Mouse (Mus musculus): ENCODE results near the gene Dera. TPM values are rescaled to one million over a fixed set of nuclear protein-coding genes. Genes with fewer than 3 reads are reported as not detected.

The Dera gene
- polyA plus RNA-seq, 1 experiment from 2014 or later = 13.7 TPM

DNA sequence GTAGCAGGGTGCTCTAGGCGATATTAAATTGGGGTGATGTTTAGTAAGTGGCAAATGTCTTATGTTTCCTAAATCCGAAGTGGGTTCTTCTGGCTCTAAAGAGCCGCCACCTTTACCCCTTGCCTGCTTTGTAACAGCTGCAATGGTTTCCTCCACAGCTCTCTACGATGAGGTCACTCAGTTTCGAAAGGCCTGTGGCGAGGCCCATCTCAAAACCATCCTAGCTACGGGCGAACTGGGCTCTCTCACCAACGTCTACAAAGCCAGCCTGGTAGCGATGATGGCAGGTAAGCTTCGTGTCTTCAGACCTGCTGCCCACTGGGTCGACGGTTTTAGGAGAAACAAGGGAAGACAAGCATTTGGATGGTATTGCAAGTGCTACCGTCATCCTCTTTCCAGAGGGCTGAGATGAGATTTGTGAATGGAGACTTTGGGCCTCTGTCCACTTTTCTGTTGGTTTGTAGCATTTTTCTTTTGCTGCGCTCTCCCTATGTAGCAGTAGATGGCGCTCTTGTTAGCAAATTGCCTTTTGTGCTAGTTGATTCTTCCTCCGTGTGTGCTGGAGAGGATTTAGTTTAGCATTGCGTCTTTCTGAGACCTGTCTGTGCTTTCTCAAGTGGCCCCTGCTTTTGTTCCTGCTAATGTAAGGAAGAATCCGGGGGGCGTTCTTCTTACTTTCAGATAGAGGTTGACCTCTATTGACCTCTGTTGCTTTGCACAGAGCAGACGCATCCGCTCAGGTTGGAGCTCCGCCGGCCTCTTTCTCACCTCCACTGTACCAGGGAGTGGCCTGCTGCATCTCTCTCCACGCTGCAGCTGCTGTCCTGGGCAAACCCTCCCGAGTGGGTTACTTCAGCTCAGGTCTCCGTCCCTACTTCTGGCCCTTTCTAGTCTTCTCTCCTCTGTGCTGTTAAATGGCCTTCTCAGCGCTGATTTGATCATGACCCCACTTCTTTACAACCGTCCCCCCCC is 42.5 kb downstream of the Dera start:
- Histone ChIP-seq H3K4me3 (ENCODE audit: low read length) (no peak overlapping the region), H3K27me3 (replicated peaks; ENCODE audit: control insufficient read depth, insufficient read depth, low read length) (no peaks in the 10 kb centered on the region), H3K36me3 (ENCODE audit: control insufficient read depth, insufficient read depth, low read length) (0 out of 2 replicates have a peak, but pooled peaks cover 2% of the 10 kb centered on the region), H3K27ac (ENCODE audit: low read depth, low read length) (no peak overlapping the region), H3K9me3 (ENCODE audit: control insufficient read depth, low read length) (peaks cover 7% of the 10 kb centered on the region), H3K4me2 (ENCODE audit: low read length) (no peak overlapping the region), H3K4me1 (ENCODE audit: control insufficient read depth, insufficient read depth, low read depth, low read length) (no peaks in the 10 kb centered on the region), H3K9ac (ENCODE audit: low read depth, low read length) (no peak overlapping the region)
- 75% methylated on average over 29 of the region's 29 CpGs for WGBS
- ATAC-seq = peak; percentile 77

DNA sequence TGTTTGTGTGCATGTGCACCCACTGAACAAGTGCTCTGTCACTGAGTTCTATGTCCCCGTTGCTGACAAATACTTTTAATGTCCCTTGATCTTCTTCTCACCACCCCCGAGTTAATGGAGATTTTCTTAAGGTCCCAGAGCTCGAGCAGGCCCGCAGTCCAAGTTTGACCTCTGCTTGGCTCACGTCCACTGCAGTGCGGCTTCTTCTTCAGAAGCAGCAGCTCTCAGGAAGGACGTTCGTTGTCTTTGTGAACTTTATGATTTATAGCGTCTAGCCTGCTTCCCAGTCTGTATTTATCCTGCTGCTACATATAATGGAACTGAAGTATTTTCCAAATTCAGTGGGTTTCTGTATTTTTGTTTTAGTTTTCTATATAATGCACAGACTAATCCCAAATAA is 44.9 kb downstream of the Dera start:
- Histone ChIP-seq H3K9ac (ENCODE audit: low read depth, low read length) (no peak overlapping the region), H3K36me3 (ENCODE audit: control insufficient read depth, insufficient read depth, low read length) (0 out of 2 replicates have a peak, but pooled peaks cover 2% of the 10 kb centered on the region), H3K4me3 (ENCODE audit: low read length) (no peak overlapping the region), H3K9me3 (ENCODE audit: control insufficient read depth, low read length) (peaks cover 7% of the 10 kb centered on the region), H3K27ac (ENCODE audit: low read depth, low read length) (no peak overlapping the region), H3K4me1 (ENCODE audit: control insufficient read depth, insufficient read depth, low read depth, low read length) (no peaks in the 10 kb centered on the region), H3K4me2 (ENCODE audit: low read length) (no peak overlapping the region), H3K27me3 (replicated peaks; ENCODE audit: control insufficient read depth, insufficient read depth, low read length) (no peaks in the 10 kb centered on the region)
- no peak for ATAC-seq
- WGBS = 91% methylated on average over 9 of the region's 9 CpGs

DNA sequence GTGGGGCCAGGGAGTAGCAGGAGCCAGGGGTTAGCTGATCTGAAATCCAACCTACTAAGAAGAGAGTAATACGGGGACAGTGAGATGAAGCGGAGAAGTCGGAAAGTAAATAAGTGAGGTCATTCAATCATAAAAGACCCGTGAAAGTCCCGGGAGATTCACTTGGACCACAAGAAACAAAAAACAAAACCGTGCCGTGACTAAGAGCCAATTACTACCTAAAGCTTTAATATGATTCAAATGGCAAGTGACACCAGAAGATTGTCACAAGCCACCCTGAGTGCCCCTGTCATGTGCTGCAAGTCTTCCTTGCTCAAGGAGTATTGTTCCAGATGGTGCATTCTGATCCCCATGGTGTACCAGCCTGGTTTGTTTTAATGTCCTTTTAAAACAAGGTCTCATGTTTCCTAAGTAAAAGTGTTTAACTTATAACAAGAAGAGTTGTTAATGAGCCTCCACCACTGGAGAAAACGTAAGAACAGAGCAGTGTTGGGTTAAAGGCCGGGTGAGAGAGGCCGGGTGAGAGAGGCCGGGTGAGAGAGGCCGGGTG is 49.2 kb downstream of the Dera start:
- Histone ChIP-seq H3K27me3 (replicated peaks; ENCODE audit: control insufficient read depth, insufficient read depth, low read length) (no peaks in the 10 kb centered on the region), H3K4me3 (ENCODE audit: low read length) (no peak overlapping the region), H3K36me3 (ENCODE audit: control insufficient read depth, insufficient read depth, low read length) (0 out of 2 replicates have a peak, but pooled peaks cover 2% of the 10 kb centered on the region), H3K4me1 (ENCODE audit: control insufficient read depth, insufficient read depth, low read depth, low read length) (no peaks in the 10 kb centered on the region), H3K4me2 (ENCODE audit: low read length) (no peak overlapping the region), H3K9ac (ENCODE audit: low read depth, low read length) (no peak overlapping the region), H3K9me3 (ENCODE audit: control insufficient read depth, low read length) (peaks cover 10% of the 10 kb centered on the region), H3K27ac (ENCODE audit: low read depth, low read length) (no peak overlapping the region)
- no peak for ATAC-seq
- 79% methylated on average over 12 of the region's 12 CpGs for WGBS

DNA sequence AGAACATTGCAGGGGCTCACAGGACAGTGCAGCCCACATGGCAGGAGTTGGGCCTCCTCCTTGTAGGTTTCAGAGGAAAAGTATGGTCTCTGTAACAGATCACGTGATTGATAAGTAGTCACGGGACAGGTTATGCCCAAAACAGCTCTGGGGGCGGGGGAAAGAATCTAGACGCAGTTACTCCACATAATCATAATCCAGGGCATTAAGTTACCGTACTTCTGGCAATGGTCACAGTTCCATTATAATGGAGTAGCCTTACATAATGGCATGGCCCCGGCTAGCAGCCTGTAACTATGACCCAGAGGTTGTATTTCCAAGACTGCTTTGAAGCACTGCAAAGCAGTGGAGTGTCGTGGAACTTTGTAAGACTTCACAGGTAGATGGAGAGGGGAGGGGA is 49.8 kb downstream of the Dera start:
- Histone ChIP-seq H3K27ac (ENCODE audit: low read depth, low read length) (no peak overlapping the region), H3K4me1 (ENCODE audit: control insufficient read depth, insufficient read depth, low read depth, low read length) (no peaks in the 10 kb centered on the region), H3K36me3 (ENCODE audit: control insufficient read depth, insufficient read depth, low read length) (0 out of 2 replicates have a peak, but pooled peaks cover 2% of the 10 kb centered on the region), H3K9me3 (ENCODE audit: control insufficient read depth, low read length) (peaks cover 10% of the 10 kb centered on the region), H3K9ac (ENCODE audit: low read depth, low read length) (no peak overlapping the region), H3K4me2 (ENCODE audit: low read length) (no peak overlapping the region), H3K4me3 (ENCODE audit: low read length) (no peak overlapping the region), H3K27me3 (replicated peaks; ENCODE audit: control insufficient read depth, insufficient read depth, low read length) (no peaks in the 10 kb centered on the region)
- 91% methylated on average over 7 of the region's 7 CpGs for WGBS
- no peak for ATAC-seq

DNA sequence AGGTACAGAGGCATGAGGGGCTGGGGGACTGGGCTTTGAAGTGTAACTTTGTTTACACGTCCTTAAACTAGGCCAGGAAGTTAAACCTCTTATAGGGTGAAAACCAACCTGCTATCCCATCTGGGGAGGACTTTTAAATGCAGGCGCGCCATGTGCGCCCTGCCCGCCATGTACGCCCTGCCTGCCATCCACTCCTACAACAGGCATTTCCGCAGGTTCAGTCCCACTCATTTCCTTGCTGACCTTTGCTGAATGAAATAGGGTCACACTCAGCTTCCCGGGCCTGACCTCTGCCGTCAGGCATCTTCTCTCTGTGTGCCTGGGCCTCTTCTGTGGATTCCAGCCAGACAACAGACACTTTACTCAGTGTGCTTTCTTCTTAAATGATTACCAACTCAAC is 50.3 kb downstream of the Dera start:
- Histone ChIP-seq H3K36me3 (ENCODE audit: control insufficient read depth, insufficient read depth, low read length) (0 out of 2 replicates have a peak, but pooled peaks cover 2% of the 10 kb centered on the region), H3K27me3 (replicated peaks; ENCODE audit: control insufficient read depth, insufficient read depth, low read length) (no peaks in the 10 kb centered on the region), H3K9me3 (ENCODE audit: control insufficient read depth, low read length) (peaks cover 10% of the 10 kb centered on the region), H3K4me2 (ENCODE audit: low read length) (no peak overlapping the region), H3K27ac (ENCODE audit: low read depth, low read length) (no peak overlapping the region), H3K4me3 (ENCODE audit: low read length) (no peak overlapping the region), H3K9ac (ENCODE audit: low read depth, low read length) (no peak overlapping the region), H3K4me1 (ENCODE audit: control insufficient read depth, insufficient read depth, low read depth, low read length) (no peaks in the 10 kb centered on the region)
- 68% methylated on average over 9 of the region's 9 CpGs for WGBS
- no peak for ATAC-seq

DNA sequence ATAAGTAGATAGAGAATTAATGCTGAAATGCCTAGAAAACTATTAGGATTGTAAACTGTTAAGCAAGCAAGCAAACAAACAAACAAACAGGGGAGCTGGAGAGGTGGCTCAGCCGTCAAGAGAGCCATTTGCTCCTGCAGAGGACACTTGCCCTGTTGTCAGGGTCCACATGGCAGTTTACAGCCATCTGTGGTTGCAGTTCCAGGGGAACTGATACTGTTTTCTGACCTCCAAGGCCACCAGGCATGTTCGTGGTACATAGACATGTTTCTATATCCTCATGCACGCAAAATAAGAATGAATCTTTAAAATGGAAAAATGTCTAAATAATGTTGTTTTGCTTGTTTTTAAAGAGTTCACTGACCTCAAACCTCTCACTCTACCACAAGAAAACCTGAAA is 52.0 kb downstream of the Dera start:
- Histone ChIP-seq H3K4me1 (ENCODE audit: control insufficient read depth, insufficient read depth, low read depth, low read length) (no peaks in the 10 kb centered on the region), H3K9ac (ENCODE audit: low read depth, low read length) (no peak overlapping the region), H3K36me3 (ENCODE audit: control insufficient read depth, insufficient read depth, low read length) (no peaks in the 10 kb centered on the region), H3K4me3 (ENCODE audit: low read length) (no peak overlapping the region), H3K27me3 (replicated peaks; ENCODE audit: control insufficient read depth, insufficient read depth, low read length) (no peaks in the 10 kb centered on the region), H3K27ac (ENCODE audit: low read depth, low read length) (no peak overlapping the region), H3K4me2 (ENCODE audit: low read length) (no peak overlapping the region), H3K9me3 (ENCODE audit: control insufficient read depth, low read length) (peaks cover 4% of the 10 kb centered on the region; the same call in 1 of the 2 replicates)
- WGBS = 98% methylated on average over 3 of the region's 3 CpGs
- no peak for ATAC-seq

DNA sequence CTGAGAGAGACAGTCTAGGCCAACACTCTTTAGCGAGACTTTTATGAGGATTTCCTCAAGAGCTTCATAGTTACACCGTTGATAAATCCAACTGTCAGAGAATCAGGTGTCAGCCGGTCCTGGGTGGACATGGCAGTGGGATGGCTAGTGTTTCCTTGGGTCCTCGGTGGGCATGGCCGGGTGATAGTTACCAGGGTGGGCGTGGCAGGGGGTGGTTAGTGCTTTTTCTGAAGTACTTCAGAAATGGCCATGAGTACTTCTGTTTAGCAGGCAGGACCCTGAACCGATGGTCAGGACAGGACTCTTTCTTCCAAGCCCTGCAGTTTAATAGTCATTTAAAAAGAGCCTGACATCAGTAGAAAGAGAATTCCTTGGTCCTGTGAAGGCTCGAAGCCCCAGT is 52.5 kb downstream of the Dera start:
- no peak for ATAC-seq

DNA sequence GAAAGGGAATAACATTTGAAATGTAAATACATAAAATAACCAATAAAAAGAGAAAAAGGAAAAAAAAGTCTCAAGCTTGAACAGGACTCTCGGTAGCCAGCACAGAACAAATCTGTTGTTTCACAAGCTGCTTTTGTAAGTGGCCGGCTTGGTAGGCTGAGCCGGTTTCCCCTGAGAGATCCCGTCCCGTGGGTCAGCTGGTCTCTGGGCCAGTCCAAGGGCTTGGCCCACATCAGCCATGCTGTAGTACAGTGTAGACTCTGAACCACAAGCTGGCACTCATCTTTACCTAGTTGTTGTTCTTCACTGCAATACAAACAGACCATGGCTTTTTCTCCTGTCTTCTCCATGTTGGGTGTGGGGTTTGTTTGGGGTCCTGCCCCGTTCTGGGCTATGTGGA is 53.0 kb downstream of the Dera start:
- 94% methylated on average over 6 of the region's 6 CpGs for WGBS
- H3K36me3 ChIP-seq (ENCODE audit: control insufficient read depth, insufficient read depth, low read length) = no peaks in the 10 kb centered on the region
- ATAC-seq = no peak
- H3K9me3 ChIP-seq (ENCODE audit: control insufficient read depth, low read length) = peaks cover 4% of the 10 kb centered on the region; the same call in 1 of the 2 replicates
- no peak overlapping the region for H3K27ac ChIP-seq (ENCODE audit: low read depth, low read length)
- H3K4me1 ChIP-seq (ENCODE audit: control insufficient read depth, insufficient read depth, low read depth, low read length) = no peaks in the 10 kb centered on the region
- H3K4me3 ChIP-seq (ENCODE audit: low read length) = no peak overlapping the region
- H3K27me3 ChIP-seq (replicated peaks; ENCODE audit: control insufficient read depth, insufficient read depth, low read length) = no peaks in the 10 kb centered on the region
- H3K9ac ChIP-seq (ENCODE audit: low read depth, low read length) = no peak overlapping the region
- H3K4me2 ChIP-seq (ENCODE audit: low read length) = no peak overlapping the region

More for the DNA sequence above, 52.5 kb downstream of the Dera start:
- WGBS = 96% methylated on average over 8 of the region's 8 CpGs
- Histone ChIP-seq H3K9me3 (ENCODE audit: control insufficient read depth, low read length) (peaks cover 4% of the 10 kb centered on the region; the same call in 1 of the 2 replicates), H3K4me3 (ENCODE audit: low read length) (no peak overlapping the region), H3K27me3 (replicated peaks; ENCODE audit: control insufficient read depth, insufficient read depth, low read length) (no peaks in the 10 kb centered on the region), H3K4me2 (ENCODE audit: low read length) (no peak overlapping the region), H3K4me1 (ENCODE audit: control insufficient read depth, insufficient read depth, low read depth, low read length) (no peaks in the 10 kb centered on the region), H3K9ac (ENCODE audit: low read depth, low read length) (no peak overlapping the region), H3K36me3 (ENCODE audit: control insufficient read depth, insufficient read depth, low read length) (no peaks in the 10 kb centered on the region), H3K27ac (ENCODE audit: low read depth, low read length) (no peak overlapping the region)

DNA sequence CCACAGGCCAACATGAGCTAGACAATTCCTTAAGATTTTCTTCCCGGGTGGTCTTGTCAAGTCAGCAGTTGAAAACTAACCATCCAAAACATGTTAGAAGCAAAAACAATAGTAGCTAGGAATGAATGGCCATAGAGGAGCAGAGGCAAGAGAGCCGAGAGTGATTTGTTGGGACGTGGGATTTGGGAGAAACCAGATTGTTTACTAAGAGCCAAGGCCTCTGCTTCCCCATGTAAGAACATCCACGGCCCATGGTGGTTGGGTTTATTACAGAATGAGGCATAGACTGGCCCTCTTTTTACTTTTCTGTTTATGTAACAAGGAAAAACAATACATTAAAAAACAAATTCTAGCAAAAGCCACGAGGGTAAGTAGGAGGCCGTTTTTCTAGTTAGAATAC is 54.4 kb downstream of the Dera start:
- H3K27me3 ChIP-seq (replicated peaks; ENCODE audit: control insufficient read depth, insufficient read depth, low read length) = no peaks in the 10 kb centered on the region

More for the DNA sequence above, 54.4 kb downstream of the Dera start:
- no peak overlapping the region for H3K9ac ChIP-seq (ENCODE audit: low read depth, low read length)
- H3K27ac ChIP-seq (ENCODE audit: low read depth, low read length) = no peak overlapping the region
- ATAC-seq = no peak
- H3K9me3 ChIP-seq (ENCODE audit: control insufficient read depth, low read length) = peaks cover 4% of the 10 kb centered on the region; the same call in 1 of the 2 replicates
- no peaks in the 10 kb centered on the region for H3K4me1 ChIP-seq (ENCODE audit: control insufficient read depth, insufficient read depth, low read depth, low read length)
- H3K4me2 ChIP-seq (ENCODE audit: low read length) = no peak overlapping the region
- H3K36me3 ChIP-seq (ENCODE audit: control insufficient read depth, insufficient read depth, low read length) = no peaks in the 10 kb centered on the region
- no peak overlapping the region for H3K4me3 ChIP-seq (ENCODE audit: low read length)
- WGBS = 73% methylated on average over 6 of the region's 6 CpGs

Data from hindbrain, embryonic 16.5 days (tissue).